Mouse (Mus musculus): ENCODE measurements around the gene Trnt1. TPM values are rescaled to one million over a fixed set of nuclear protein-coding genes. Genes with fewer than 3 reads are reported as not detected.

Trnt1 gene
- polyA plus RNA-seq, 1 experiment from 2014 or later: 68.5 TPM

- Histone ChIP-seq H3K27ac (no peak overlapping the region), H3K4me1 (replicated peaks) (0 out of 2 replicates have a peak, but pooled peaks cover 3% of the 10 kb centered on the region), H3K4me3 (replicated peaks) (no peak overlapping the region), H3K36me3 (peaks cover 54% of the 10 kb centered on the region), H3K9ac (replicated peaks) (no peak overlapping the region), H3K9me3 (no peaks in the 10 kb centered on the region), H3K4me2 (replicated peaks) (no peak overlapping the region), H3K27me3 (no peaks in the 10 kb centered on the region)
- ATAC-seq: no peak
- WGBS: 95% methylated on average over 5 of the region's 5 CpGs
These were observed 23.6 kb downstream of the Trnt1 start for GRCm38 (mm10) chr6:106792486-106792885.

GRCm38 (mm10) chr6:106793088-106793487 lies 24.2 kb downstream of the Trnt1 start:
- no peak overlapping the region for H3K27ac ChIP-seq
- H3K4me3 ChIP-seq (replicated peaks): no peak overlapping the region
- H3K4me1 ChIP-seq (replicated peaks): 0 out of 2 replicates have a peak, but pooled peaks cover 3% of the 10 kb centered on the region
- no peak overlapping the region for H3K4me2 ChIP-seq (replicated peaks)
- no peaks in the 10 kb centered on the region for H3K9me3 ChIP-seq
- H3K9ac ChIP-seq (replicated peaks): no peak overlapping the region
- WGBS: 96% methylated on average over 7 of the region's 7 CpGs
- no peaks in the 10 kb centered on the region for H3K27me3 ChIP-seq
- ATAC-seq: no peak
- peaks cover 52% of the 10 kb centered on the region for H3K36me3 ChIP-seq

GRCm38 (mm10) chr6:106793621-106794020 lies 24.7 kb downstream of the Trnt1 start:
- H3K4me3 ChIP-seq (replicated peaks): no peak overlapping the region
- H3K4me2 ChIP-seq (replicated peaks): no peak overlapping the region
- no peak for ATAC-seq
- peaks cover 8% of the 10 kb centered on the region for H3K4me1 ChIP-seq (replicated peaks)
- WGBS: 95% methylated on average over 10 of the region's 10 CpGs
- peaks cover 48% of the 10 kb centered on the region for H3K36me3 ChIP-seq
- no peak overlapping the region for H3K9ac ChIP-seq (replicated peaks)
- H3K27ac ChIP-seq: no peak overlapping the region
- no peaks in the 10 kb centered on the region for H3K9me3 ChIP-seq
- no peaks in the 10 kb centered on the region for H3K27me3 ChIP-seq

GRCm38 (mm10) chr6:106794094-106794814 lies 25.3 kb downstream of the Trnt1 start:
- Histone ChIP-seq H3K4me1 (replicated peaks) (peaks cover 15% of the 10 kb centered on the region), H3K4me3 (replicated peaks) (no peak overlapping the region), H3K9ac (replicated peaks) (no peak overlapping the region), H3K9me3 (no peaks in the 10 kb centered on the region), H3K36me3 (peaks cover 44% of the 10 kb centered on the region), H3K4me2 (replicated peaks) (no peak overlapping the region), H3K27ac (no peak overlapping the region), H3K27me3 (no peaks in the 10 kb centered on the region)
- ATAC-seq: no peak
- 94% methylated on average over 13 of the region's 13 CpGs for WGBS

- WGBS: 2% methylated on average over 57 of the region's 57 CpGs
- H3K4me3 ChIP-seq (replicated peaks): peak within 1 kb of the TSS; percentile 92
- H3K9me3 ChIP-seq: no peaks in the 10 kb centered on the region
- no peak within 1 kb of the TSS for H3K27ac ChIP-seq
- H3K4me1 ChIP-seq (replicated peaks): peaks cover 17% of the 10 kb centered on the region
- H3K27me3 ChIP-seq: no peaks in the 10 kb centered on the region
- peak within 1 kb of the TSS; percentile 85 for H3K9ac ChIP-seq (replicated peaks)
- H3K36me3 ChIP-seq: peaks cover 7% of the 10 kb centered on the region
- peak; percentile 97 for ATAC-seq
- peak within 1 kb of the TSS; percentile 96 for H3K4me2 ChIP-seq (replicated peaks)
These were observed 30.7 kb downstream of the Trnt1 start, which contains the start of gene Crbn for GRCm38 (mm10) chr6:106799333-106800226. Gene Crbn (minus strand): TSS chr6:106800077.

- no peak for ATAC-seq
- Histone ChIP-seq H3K4me1 (replicated peaks) (peaks cover 17% of the 10 kb centered on the region), H3K36me3 (peaks cover 2% of the 10 kb centered on the region; the same call in 1 of the 2 replicates), H3K27me3 (no peaks in the 10 kb centered on the region), H3K27ac (no peak overlapping the region), H3K9me3 (no peaks in the 10 kb centered on the region), H3K4me2 (replicated peaks) (peak overlapping the region; percentile 96; the same call in 1 of the 2 replicates), H3K4me3 (replicated peaks) (peak overlapping the region; percentile 92; the same call in 1 of the 2 replicates), H3K9ac (replicated peaks) (no peak overlapping the region)
- WGBS: 60% methylated on average over 5 of the region's 5 CpGs
These were observed 31.3 kb downstream of the Trnt1 start for GRCm38 (mm10) chr6:106800227-106800557.

- no peaks in the 10 kb centered on the region for H3K9me3 ChIP-seq
- 34% methylated on average over 2 of the region's 2 CpGs for WGBS
- no peaks in the 10 kb centered on the region for H3K36me3 ChIP-seq
- H3K27ac ChIP-seq: no peak overlapping the region
- H3K9ac ChIP-seq (replicated peaks): no peak overlapping the region
- H3K4me1 ChIP-seq (replicated peaks): no peaks in the 10 kb centered on the region
- no peak overlapping the region for H3K4me2 ChIP-seq (replicated peaks)
- peak; percentile 57 for ATAC-seq
- no peaks in the 10 kb centered on the region for H3K27me3 ChIP-seq
- H3K4me3 ChIP-seq (replicated peaks): no peak overlapping the region
These were observed 36.0 kb downstream of the Trnt1 start for GRCm38 (mm10) chr6:106804904-106805303.

- H3K4me3 ChIP-seq (replicated peaks): no peak overlapping the region
- no peak overlapping the region for H3K27ac ChIP-seq
- no peaks in the 10 kb centered on the region for H3K9me3 ChIP-seq
- ATAC-seq: no peak
- WGBS: 72% methylated on average over 2 of the region's 2 CpGs
- H3K36me3 ChIP-seq: no peaks in the 10 kb centered on the region
- no peaks in the 10 kb centered on the region for H3K4me1 ChIP-seq (replicated peaks)
- H3K27me3 ChIP-seq: no peaks in the 10 kb centered on the region
- no peak overlapping the region for H3K4me2 ChIP-seq (replicated peaks)
- no peak overlapping the region for H3K9ac ChIP-seq (replicated peaks)
These were observed 40.2 kb downstream of the Trnt1 start for GRCm38 (mm10) chr6:106809161-106809560.

GRCm38 (mm10) chr6:106810686-106811085 lies 41.8 kb downstream of the Trnt1 start:
- Histone ChIP-seq H3K4me3 (replicated peaks) (no peak overlapping the region), H3K27me3 (no peaks in the 10 kb centered on the region), H3K27ac (no peak overlapping the region), H3K9me3 (no peaks in the 10 kb centered on the region), H3K4me2 (replicated peaks) (no peak overlapping the region), H3K4me1 (replicated peaks) (no peaks in the 10 kb centered on the region), H3K36me3 (no peaks in the 10 kb centered on the region), H3K9ac (replicated peaks) (no peak overlapping the region)
- ATAC-seq: no peak
- 93% methylated on average over 3 of the region's 3 CpGs for WGBS

- no peak for ATAC-seq
- Histone ChIP-seq H3K4me2 (replicated peaks) (no peak overlapping the region), H3K4me3 (replicated peaks) (no peak overlapping the region), H3K36me3 (no peaks in the 10 kb centered on the region), H3K9ac (replicated peaks) (no peak overlapping the region), H3K27ac (no peak overlapping the region), H3K9me3 (no peaks in the 10 kb centered on the region), H3K27me3 (no peaks in the 10 kb centered on the region), H3K4me1 (replicated peaks) (no peaks in the 10 kb centered on the region)
These were observed 50.3 kb downstream of the Trnt1 start for GRCm38 (mm10) chr6:106819246-106819645.

- WGBS: 85% methylated on average over 3 of the region's 3 CpGs
- ATAC-seq: no peak
- H3K4me3 ChIP-seq (replicated peaks): no peak overlapping the region
These were observed 51.0 kb downstream of the Trnt1 start for GRCm38 (mm10) chr6:106819906-106820305.

GRCm38 (mm10) chr6:106820566-106820965 lies 51.6 kb downstream of the Trnt1 start:
- H3K4me3 ChIP-seq (replicated peaks): no peak overlapping the region
- no peak overlapping the region for H3K27ac ChIP-seq
- ATAC-seq: no peak
- no peaks in the 10 kb centered on the region for H3K9me3 ChIP-seq
- H3K4me1 ChIP-seq (replicated peaks): no peaks in the 10 kb centered on the region
- no peak overlapping the region for H3K4me2 ChIP-seq (replicated peaks)
- no peaks in the 10 kb centered on the region for H3K36me3 ChIP-seq
- no peaks in the 10 kb centered on the region for H3K27me3 ChIP-seq
- H3K9ac ChIP-seq (replicated peaks): no peak overlapping the region

More at GRCm38 (mm10) chr6:106819906-106820305, 51.0 kb downstream of the Trnt1 start:
- Histone ChIP-seq H3K4me2 (replicated peaks) (no peak overlapping the region), H3K4me1 (replicated peaks) (no peaks in the 10 kb centered on the region), H3K9ac (replicated peaks) (no peak overlapping the region), H3K27me3 (no peaks in the 10 kb centered on the region), H3K36me3 (no peaks in the 10 kb centered on the region), H3K27ac (no peak overlapping the region), H3K9me3 (no peaks in the 10 kb centered on the region)

Data from midbrain, embryonic 13.5 days (tissue).